Mouse (Mus musculus): ENCODE measurements around the gene 1700057G04Rik. TPM values are rescaled to one million over a fixed set of nuclear protein-coding genes. Genes with fewer than 3 reads are reported as not detected.
A peak's percentile ranks its signal among the peaks of the same experiment; 100 is the strongest.

1700057G04Rik gene
- polyA plus RNA-seq, 1 experiment from 2014 or later, result not detected

DNA sequence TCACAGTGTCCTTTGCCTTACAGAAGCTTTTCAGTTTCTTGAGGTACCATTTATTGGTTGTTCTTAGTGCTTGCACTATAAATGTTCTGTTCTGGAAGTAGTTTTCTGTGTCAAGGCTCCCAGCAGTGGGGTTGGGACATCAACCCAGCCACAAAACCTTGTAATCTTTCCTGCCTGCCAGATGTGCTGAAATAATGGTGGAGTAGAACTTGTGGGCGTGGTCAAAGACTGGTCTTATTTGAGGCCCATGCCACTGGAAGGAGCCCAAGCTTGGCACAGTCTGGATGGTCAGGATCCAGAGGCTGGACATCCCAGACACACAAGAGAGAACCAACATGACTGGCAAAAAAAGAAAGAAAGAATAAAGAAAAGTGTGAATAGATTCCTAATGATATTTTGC is 78.2 kb downstream of the 1700057G04Rik start:
- Histone ChIP-seq H3K9me3 (ENCODE audit: low read length) (no peaks in the 10 kb centered on the region), H3K4me1 (ENCODE audit: insufficient read depth) (no peaks in the 10 kb centered on the region), H3K4me2 (ENCODE audit: low read depth, low read length) (no peak overlapping the region), H3K27ac (ENCODE audit: low read depth) (no peak overlapping the region), H3K27me3 (ENCODE audit: insufficient read depth, low read length) (no peaks in the 10 kb centered on the region), H3K9ac (replicated peaks) (no peak overlapping the region), H3K4me3 (ENCODE audit: low read depth, low read length) (no peak overlapping the region), H3K36me3 (replicated peaks; ENCODE audit: insufficient read depth, low read length) (no peaks in the 10 kb centered on the region)
- WGBS (ENCODE audit: insufficient replicate concordance), result 53% methylated on average over 1 of the region's 1 CpGs
- ATAC-seq (peak; percentile 32; the same call in 1 of the 2 replicates), DNase-seq (no peak)
- no peak for TF ChIP-seq EP300 (IDR thresholded peaks at IDR 0.05; ENCODE audit: low read depth)
- TF ChIP-seq CTCF (IDR thresholded peaks at IDR 0.05; ENCODE audit: low read depth), result no peak

- Histone ChIP-seq H3K4me1 (ENCODE audit: insufficient read depth) (no peaks in the 10 kb centered on the region), H3K4me2 (ENCODE audit: low read depth, low read length) (no peak overlapping the region), H3K4me3 (ENCODE audit: low read depth, low read length) (no peak overlapping the region), H3K36me3 (replicated peaks; ENCODE audit: insufficient read depth, low read length) (no peaks in the 10 kb centered on the region), H3K27ac (ENCODE audit: low read depth) (no peak overlapping the region), H3K27me3 (ENCODE audit: insufficient read depth, low read length) (no peaks in the 10 kb centered on the region), H3K9me3 (ENCODE audit: low read length) (no peaks in the 10 kb centered on the region), H3K9ac (replicated peaks) (no peak overlapping the region)
- DNase-seq (no peak), ATAC-seq (no peak)
- TF ChIP-seq EP300 (IDR thresholded peaks at IDR 0.05; ENCODE audit: low read depth) (no peak), CTCF (IDR thresholded peaks at IDR 0.05; ENCODE audit: low read depth) (no peak)
- WGBS (ENCODE audit: insufficient replicate concordance), result 62% methylated on average over 5 of the region's 5 CpGs
Measured at GRCm38 (mm10) chr9:92402628-92403027, 93.5 kb downstream of the 1700057G04Rik start.

Small RNA genes lying within 50 kb of the gene (microRNA-seq; reads per million reads assigned to microRNA genes)
- not detected for gene Mir6386

Other genes starting within 250 kb of the 1700057G04Rik start
- not detected in 2 replicates for gene Plscr5, start 116.4 kb upstream of the 1700057G04Rik start, polyA plus RNA-seq (2015; fragmentation: Nextera tagmentation; extraction: Ambion mirVana)
- gene Plscr1, start 59.6 kb upstream of the 1700057G04Rik start, polyA plus RNA-seq (2015; fragmentation: Nextera tagmentation; extraction: Ambion mirVana), result 38.8 and 47.1 TPM in 2 replicates
- 2.2 and 2.3 TPM in 2 replicates for gene Plscr2, start 33.8 kb upstream of the 1700057G04Rik start, polyA plus RNA-seq (2015; fragmentation: Nextera tagmentation; extraction: Ambion mirVana)
- gene Plscr4, start 148.0 kb downstream of the 1700057G04Rik start, polyA plus RNA-seq (2015; fragmentation: Nextera tagmentation; extraction: Ambion mirVana), result 1.8 and 2.2 TPM in 2 replicates
- 1.3 and 1.5 TPM in 2 replicates for gene Plod2, start 232.8 kb downstream of the 1700057G04Rik start, polyA plus RNA-seq (2015; fragmentation: Nextera tagmentation; extraction: Ambion mirVana)

Measured in liver, postnatal 0 days (tissue).